Mouse (Mus musculus): Measurements from ENCODE around the gene Nfatc2.

Nfatc2 gene

DNA sequence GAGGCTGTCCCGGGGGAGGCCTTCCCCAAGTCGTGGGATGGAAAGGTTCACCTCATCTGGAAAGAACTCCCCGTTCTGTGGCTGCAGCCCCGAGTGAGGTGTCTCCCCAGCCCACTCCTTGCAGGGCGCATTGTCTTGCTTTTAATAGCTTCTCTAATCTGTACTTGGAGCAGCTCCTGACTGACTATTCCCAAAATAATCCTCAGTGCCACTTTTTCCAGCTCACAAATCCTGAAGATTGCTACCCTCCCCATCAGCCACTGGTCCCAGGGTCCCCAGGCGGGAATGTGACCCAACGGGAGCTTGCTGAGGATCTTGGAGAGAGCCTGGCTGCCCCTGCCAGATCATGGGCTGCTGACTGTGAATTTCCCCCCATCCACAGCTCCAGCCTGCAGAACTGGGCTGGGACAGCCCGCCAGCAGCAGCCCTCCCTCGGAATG is 6.7 kb upstream of the Nfatc2 start:
- no peak for DNase-seq

DNA sequence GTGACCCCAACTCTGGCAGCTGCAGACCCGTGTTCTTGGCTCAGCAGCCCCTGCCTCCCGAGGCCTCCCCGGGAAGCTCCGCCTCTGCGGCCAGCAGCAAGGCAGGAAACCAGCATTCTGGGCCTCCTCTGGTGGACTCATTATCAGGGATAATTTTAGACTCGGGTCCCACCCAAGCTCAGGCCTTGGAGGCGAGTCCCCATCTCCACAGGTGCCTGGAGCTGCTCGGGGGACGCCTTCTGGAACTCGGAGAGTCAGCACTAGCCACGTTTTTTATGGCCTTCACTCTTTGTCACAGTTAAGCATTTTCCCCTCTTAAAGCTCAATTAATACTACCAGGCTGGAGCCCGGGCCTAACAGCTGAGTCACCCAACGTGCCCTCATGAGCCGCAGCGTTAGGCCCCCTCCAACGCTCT is 3.2 kb upstream of the Nfatc2 start:
- DNase-seq, result peak in 1 of 2 experiments; percentile 10

DNA sequence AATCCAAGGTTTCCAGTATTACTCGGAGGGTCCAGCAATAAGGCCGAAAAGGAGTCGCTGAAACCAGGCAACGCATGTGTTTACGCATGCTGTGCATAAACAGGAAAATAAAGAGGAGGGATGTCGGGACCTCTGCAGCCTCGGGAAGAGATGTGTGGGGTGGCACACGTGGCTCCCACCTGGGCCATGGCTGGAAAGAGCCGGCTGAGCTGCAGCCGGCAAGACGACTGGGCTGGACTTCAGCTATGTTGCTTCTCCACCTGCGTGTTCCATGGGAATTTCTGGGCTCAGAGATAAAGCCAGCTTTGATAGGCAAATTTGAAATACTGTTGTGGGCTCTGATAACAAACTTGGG is 907 bp upstream of the Nfatc2 start:
- no peak for DNase-seq

DNA sequence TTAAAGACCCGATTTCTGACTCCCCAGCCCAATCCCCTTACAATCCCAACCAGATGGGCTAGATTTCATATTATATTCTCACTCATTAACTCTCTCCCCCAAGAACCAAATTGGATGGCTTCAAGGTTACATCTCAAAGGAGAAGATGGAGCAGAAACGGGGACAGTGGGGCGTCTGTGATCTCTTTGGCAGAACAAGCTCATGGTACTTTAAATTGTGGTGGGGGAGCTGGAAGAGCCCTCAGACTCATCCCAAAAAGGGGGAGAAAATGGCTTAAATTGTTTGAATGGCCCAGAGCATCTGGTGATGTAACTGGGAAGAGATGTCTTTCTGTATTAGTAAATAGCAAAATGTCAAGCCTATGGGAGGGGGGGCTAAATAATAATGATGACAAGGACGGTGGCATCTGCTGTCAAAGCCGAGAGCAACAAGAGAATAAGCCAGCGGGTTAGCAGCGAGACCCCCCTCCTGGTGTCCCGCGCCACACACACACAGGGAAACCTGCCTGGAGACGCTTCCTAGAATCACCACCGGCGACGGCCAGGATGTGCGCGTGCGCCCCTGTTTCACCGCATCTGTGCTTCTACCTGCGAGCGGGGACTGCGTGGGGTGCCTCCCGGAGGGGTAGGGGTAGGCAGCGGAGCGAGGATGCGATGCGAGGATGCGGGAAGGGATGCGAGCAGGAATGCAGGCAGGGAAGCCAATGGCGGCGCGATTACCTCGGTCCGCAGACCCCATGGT is 537 bp downstream of the Nfatc2 start:
- no peak for DNase-seq

DNA sequence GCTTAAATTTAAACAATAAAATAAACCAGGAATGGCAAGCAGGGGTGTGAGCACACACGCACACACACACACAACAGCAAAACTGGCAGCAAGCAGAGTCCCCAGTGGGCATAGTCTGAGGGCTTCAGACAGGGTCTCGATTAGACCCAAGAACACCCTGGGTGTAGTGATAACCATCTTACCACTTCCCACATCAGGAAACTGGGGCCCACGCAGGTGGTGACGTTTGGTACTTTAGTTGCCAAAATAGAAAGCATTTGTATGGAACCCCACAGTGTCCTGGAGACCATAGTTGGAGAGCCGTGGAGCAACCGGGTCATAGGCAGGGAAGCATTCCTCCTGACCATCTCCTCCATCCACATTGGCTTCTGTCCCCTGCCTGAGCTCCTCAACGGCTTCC is 5.8 kb downstream of the Nfatc2 start:
- no peak for DNase-seq

DNA sequence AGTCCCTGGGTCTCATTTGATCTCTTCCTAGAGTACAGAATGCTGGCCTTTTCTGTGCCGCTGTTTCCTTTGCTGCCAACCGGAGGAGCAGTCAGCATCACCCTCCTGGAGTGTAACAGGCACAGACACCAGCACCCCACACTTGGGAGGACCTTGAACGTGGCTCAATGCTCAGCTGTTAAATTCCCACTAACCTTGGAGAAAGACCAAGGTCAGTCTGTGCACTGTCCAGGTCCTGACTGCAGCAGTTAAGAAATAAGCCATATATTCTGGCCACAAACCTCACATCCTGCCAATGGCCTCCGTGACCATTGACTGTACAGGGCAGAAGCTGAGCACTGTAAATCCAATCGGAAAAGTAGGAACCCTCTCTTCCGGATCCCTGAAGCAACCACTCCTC is 7.8 kb downstream of the Nfatc2 start:
- no peak for DNase-seq

DNA sequence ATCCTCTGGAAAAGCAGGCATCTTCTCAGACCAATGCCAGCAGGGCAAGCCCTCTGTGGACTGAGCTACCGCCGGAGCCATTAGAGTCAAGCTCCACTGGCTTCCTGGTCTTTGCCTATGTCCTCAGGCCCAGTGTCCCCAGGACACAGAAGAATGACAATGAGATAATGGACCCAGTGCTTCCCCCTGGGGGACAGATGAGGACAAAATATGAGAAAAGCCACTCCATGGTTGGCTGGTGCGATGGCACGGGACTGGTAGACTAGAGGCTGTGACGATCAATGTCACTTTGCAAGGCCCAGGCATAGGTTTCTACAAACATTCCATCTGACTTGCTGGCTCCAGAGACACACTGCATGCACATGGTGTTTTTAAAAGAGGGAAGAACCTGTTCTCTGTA is 8.5 kb downstream of the Nfatc2 start:
- peak in 1 of 2 experiments; percentile 46 for DNase-seq

DNA sequence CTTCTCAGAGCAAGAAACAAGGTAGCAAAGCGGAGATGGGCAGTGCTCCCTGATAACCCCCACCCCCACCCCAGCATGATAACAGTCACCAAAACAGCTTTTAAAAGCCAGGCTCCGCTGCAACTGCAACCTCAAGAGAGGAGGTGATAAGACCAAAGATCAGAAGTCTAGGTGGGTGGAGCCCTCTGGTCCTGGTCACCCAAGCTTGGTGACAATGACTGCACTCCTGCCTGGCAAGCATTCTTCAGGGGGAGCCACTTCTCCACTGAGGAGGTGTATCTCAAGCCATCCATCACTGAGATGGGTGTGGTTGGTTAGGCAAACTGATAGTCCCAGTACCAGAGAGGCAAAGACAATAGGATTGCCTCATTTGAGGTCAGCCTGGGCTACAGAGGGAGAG is 10.4 kb downstream of the Nfatc2 start:
- DNase-seq, result no peak

DNA sequence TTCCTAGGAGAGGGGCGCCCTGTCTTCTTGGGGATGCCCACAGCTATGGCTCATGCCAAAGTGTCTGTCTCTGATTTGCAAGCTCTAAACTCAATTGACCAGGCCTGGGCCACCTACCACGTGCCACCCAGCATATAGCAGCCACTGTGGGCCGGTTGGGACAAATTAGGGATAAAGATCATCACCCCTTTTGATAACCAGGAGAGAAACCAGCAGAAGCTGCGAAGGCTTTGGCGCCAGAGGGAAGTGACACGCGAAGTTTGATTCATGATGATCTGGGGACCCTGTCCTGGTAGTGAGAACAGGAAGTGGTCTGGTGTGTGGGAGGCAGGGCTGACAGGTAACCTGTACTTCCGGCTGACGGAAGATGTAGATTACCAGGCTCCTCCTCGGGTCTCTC is 10.9 kb downstream of the Nfatc2 start:
- no peak for DNase-seq

DNA sequence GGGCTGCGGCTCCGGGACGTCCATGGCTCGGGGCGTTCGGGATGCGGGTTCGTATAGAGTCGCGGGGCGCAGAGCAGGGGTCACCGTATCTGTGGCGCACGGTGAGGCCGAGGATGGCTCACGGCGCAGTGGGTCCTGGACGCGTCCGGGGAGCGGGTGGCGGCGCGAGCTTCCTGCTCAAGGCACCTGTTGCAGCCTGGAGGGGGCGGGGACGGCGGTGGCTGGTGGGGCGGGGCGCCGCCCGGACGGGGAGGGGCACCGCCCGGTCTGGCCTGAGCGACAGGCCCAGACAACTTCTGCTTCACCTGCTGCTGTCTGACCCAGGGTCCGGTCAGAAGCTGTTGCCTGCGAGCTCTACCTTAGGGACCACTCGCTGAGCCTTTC is 11.3 kb downstream of the Nfatc2 start:
- peak; percentile 75 to 91 for DNase-seq

DNA sequence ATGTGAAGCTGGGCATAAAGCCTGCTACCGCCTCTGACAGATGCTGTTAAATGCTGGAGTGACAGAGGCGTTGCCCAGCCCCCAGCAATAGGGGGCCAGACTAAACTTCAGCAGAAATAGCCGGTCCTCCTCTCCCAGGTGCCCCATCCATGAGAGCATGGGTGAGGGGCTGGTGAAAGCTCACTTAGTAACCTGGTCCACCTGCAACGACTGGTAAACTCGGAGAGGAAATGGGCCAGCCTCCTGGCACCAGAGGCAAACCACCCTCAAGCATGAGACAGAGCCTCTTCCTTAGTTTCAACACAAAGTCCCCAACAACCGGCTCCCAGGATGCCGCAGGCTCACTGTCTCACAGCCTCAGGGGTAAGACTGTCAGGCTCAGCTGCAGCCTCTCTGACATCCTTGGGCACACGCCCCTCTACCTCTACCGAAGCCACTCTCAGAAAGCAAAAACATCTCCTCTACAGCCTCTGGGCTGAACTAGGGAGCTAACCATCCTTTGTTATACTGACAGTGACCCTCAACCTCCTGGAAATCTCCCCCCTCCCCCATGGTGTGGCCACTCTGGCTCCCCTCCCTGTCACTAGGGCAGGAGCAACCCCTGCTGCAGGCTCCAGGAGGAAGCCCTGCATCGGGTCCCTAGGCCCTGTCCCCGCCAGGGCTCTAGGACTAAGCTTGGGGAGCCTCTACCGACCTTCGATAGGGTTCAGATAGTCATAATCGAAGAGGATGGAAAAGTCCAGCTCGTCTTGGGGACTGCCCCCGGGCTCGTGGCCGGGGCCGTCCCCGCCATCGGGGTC is 11.9 kb downstream of the Nfatc2 start:
- peak in 1 of 2 experiments; percentile 39 for DNase-seq

DNA sequence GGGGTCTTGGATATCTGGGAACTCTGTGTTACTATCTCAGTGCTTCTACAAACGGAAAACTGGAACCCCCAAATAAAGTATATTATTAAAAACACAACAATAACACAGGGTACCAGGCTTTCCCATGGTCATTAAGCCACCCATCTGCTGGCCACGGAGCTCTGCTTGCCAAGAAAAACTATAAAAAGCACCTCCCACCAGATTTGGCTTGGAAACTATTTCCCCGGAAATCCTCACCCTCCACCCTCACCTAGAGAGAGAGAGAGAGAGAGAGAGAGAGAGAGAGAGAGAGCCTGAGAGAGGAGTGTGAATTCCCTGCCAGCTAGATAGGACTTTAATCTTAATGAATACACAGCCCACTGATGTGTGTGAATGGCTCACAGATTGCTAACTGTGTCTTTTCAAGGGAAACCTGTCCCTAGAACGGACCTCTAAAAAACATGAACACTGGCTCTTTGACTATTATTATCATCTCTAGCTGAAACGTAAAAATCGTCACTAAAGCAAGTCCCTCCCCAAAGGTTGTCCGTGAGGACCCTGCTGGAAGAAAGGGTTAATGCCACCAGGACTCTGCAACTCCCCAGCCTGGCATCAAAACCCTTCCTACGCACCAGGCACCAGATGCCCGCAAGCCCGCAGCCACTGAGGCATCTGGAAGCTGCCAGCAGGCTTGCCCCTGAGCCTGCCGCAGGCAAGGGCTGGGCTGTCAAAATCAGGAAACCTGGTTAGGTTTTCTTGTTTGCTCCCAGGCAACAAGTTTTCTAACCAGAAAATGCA is 12.7 kb downstream of the Nfatc2 start:
- DNase-seq, result no peak

DNA sequence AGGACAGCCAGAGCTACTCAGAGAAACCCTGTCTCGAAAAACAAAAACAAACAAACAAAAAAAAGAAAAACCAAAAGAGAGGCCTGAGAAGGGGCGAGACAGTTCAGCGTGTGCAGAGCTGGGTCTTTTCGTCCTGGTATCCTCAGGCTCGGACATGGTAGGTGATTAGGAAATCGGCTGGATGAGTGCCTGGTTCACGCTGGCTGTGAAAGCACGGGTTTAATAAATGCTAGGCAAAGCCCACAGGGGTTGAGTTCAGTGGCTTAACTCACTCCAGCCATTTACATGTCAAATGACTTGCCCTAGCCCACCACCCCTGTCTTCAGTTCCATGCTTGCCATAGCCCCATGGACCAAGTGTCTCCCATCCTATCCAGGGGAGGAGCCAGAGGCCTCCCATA is 14.3 kb downstream of the Nfatc2 start:
- peak; percentile 57 to 60 for DNase-seq

DNA sequence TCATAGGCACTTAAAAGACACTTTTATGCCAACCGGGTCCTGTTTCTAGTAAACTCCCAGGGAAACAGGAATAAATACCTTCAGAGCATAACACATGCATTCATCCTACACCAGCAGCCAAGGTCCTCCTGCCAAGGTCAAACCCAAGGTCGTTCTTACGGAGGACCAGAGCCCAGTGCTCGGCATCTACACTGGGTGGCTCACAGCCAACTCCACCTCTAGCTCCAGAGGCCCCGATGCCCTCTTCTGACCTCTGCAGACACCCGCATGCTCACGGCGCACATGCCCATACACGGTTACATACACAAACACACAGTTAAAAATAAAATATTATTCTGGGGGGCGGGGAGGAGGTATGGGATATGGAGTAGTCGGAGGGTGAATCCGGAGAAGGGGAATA is 14.9 kb downstream of the Nfatc2 start:
- peak in 1 of 2 experiments; percentile 54 for DNase-seq

DNA sequence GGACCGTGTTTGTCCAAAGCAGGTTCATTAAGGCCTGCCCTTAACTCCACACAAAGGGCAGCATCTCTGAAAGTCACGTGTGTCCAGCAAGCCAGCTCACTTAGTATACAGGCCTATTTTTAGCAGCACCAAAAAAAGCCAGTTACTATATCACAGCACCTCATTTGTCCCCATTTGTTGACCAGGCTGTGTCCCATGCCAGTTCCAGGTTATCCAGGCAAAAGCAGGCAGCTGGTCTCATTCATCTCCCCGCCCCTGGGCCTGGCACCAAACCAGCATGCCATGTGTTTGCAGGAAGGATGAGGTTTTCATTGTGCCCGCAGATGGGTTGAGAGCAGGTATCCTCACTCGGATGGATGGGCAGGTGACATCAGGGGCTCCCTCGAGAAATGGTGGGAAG is 16.6 kb downstream of the Nfatc2 start:
- peak in 1 of 2 experiments; percentile 39 for DNase-seq

DNA sequence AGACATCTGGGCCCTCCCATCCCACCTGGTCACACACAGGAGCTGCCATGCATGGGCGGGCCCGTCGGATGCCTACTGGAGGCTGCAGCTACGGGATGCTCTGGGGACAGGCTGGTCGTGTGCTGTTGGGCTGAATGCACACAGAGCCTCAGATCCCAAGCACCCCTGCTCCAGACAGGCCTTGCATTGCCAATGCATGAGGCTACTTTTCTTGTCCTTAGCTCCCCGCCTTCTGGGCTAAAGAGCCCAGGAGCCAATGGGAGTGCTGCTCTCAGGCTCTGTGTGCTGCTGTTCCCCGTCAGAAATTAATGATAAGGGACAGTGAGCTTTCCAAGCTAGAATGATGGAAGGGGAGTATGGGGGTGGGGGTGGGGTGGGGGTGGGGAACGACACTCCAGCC is 17.0 kb downstream of the Nfatc2 start:
- no peak for DNase-seq

DNA sequence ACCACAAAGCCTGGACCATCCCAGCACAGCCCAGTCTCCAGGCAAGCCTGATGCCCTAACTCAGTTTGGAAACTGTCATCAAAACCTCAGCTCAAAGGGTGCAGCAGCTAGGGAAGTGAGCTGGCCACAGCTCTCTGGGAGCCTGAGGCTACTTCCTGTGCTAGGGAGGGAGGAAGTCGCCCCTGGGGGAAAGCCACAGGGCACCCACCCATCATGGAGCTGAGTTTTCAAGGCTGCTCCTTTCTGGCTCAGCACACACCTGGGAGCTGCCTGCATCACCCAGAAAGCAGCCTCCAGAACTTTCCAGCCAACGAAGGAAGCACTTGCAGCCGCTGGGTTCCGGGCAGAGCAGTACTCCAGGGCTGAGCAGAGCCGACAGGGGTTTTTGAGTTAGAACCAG is 18.4 kb downstream of the Nfatc2 start:
- DNase-seq, result no peak

DNA sequence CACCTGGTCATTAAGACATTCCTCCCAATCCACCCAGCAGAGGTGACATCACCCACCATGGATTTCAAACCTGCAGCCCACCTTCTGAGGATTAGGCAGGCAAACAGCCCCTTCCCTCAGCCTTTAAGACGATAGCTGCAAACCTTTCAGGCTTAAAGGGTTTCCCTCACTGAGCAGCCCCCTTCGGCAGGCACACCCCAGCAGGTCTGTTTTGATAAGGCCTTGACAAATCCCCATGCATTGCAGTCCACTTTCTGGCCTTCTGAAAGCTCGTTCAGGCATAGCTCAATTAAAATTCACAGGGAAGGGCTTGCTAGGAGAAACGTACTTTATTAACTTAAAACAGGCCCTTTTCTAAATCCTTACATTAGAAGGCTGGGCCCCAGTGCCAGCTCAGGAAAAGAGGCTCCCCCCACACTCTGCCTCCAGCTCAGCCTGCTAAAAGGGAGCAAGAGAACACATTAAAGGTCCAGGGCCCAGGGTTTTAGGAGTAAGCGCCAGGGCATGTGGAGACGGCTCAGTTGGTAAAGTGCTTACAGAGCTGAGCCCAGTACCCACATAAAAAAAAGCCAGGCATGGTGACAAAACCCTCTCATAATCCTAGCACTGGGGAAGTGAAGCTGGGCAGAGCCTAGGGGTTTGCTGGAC is 20.1 kb downstream of the Nfatc2 start:
- no peak for DNase-seq

DNA sequence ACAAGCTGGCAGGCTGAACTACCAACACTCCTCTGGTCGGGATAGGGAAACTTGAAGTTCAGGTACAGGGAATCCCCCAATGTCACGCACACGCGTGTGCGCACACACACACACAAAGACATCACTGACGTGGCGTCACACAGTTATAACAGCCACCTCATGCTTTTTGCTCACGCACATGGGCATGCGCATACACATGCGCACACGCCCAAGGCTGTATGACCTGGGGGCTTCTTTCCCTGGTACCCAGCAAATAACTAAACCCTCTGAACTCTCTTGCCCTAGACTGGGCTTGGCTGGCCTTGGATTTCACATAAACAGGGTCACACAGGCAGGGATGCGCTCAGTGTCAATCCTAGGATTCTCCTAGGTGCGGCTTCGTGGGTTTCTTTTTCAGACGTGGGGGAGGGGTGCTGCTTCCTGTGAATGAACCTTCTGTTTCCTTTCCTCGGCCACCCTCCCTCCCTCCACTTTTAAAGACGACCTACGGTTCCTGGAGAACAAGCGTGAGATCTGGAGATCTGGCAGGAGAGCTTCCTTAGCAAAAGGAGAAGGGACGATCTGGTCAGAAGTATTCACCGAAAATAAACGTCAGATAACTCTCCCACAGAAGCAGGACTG is 21.1 kb downstream of the Nfatc2 start:
- DNase-seq, result no peak

DNA sequence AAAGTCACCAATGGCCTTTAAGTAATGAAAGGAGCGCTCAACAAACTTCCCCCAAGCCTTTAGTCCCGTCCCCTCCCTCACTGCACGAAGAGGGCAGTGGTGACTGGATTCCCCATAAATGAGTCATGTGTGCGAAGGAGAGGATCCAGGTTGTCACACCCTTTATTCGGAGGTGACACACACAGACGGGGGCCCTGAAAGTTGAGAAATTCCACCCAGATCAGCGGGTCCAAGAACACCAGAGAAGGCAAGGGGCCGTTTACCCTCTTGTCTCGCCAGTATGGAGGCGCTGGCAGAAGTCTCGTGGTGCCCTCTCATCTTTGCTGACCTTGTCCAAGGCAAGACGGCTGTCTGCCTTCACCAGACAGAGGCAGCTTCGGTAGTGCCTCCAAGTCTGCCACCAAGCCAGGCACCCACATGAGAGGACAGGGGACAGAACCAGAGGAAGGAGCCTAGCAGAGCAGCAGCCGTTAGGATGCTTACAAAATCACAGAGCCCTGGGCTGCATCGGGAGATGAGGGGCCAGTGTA is 21.8 kb downstream of the Nfatc2 start:
- DNase-seq, result no peak

DNA sequence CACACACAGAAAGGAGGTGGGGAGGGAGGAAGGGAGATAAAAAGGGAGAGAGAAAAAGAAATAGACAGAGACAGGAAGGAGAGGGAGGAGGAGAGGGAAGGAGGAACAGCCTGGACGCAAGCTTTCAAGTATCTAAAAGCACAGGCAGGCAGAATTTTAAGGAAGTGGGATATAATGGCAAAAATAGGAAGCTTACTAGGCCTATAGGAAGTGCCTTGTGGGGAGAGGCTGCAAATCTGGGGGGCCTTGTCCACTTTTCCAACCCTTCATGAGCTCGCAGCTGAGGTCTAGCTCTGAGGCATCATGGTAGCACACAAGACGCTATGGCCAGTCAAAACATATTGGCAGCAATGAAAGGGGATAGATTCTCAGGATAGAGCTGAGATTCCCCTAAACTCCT is 22.3 kb downstream of the Nfatc2 start:
- no peak for DNase-seq

DNA sequence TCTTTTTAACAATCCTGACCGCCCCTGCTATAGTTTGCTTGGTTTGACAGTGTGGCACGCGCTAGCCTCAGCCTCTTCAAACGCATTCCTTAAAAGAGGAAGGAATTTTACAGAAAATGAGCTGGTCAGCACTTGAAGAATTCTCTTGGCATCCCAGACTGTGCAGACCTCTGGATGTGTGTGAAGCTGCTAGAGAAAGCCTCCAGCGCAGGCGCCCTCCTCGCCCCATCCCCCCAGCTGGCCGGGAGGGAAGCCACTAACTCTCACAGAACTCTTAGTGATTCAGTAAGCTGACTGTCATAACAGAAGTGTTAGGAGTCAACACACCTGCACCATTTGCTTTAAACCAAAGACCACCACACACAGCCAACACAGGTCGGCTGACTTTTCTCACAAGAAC is 23.3 kb downstream of the Nfatc2 start:
- peak in 1 of 2 experiments; percentile 51 for DNase-seq

Data from kidney, postnatal 36 days (tissue).